Mouse (Mus musculus) erythroblast, embryonic 14.5 days (primary cell): Measurements from ENCODE around the gene Bcas1.

Source experiments
- GATA1 ChIP-seq: IDR thresholded peaks from 2 replicates; pipeline ENCODE4 v1.6.1; 2012; ENCODE audit warnings: low read length, inconsistent platforms, mixed read lengths
- TAL1 ChIP-seq: IDR thresholded peaks from 3 replicates; pipeline ENCODE4 v1.6.1; 2012; ENCODE audit warnings: low read length, inconsistent platforms, mixed read lengths

GRCm38 (mm10) chr2:170347131-170347765 is 80.4 kb downstream of the Bcas1 start:
- TF ChIP-seq TAL1 (no peak), GATA1 (no peak)
